In the genomic region with DNA sequence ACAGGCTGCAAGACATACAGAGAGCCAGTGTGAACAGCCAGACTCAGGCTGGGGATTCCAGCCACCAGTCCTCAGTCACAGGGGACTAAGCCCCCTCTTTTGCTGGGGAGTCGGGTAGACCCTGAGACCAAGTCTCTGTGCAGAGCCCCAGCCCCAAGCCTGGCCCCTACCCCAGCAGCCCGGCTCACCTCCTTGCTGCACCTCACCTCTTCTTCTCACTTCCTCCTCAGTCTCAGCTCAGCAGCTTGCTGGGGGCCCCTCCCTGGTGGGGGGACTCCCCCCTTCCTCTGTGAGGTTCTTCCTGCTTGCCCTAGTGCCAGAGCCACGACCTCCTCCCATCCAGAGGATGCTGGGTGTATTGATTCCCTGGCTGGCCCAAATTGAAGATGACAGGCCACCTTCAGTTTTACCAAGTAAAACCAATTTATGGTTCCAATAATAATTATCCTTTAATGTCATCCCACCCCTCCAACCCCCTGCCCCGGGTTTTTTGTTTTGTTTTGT, we compare ENCODE assay signal across 8 mouse cellular contexts. TPM values are rescaled to one million over a fixed set of nuclear protein-coding genes. Genes with fewer than 3 reads are reported as not detected.
DNase-seq lines count a peak whose midpoint lies in the region; ATAC-seq lines count a peak whose summit lies in the region.

A gene (minus strand): TSS at position 454 of the 504 bp plus-strand sequence.

- WGBS in heart, embryonic 10.5 days, result 57% methylated on average over 4 of the region's 4 CpGs
- WGBS in embryonic facial prominence, embryonic 15.5 days, result 50% methylated on average over 4 of the region's 4 CpGs
- WGBS in kidney, embryonic 16.5 days, result 34% methylated on average over 4 of the region's 4 CpGs
- 19% methylated on average over 4 of the region's 4 CpGs for WGBS in macrophage (ENCODE audit: missing documents)
- WGBS in stomach, embryonic 14.5 days, result 29% methylated on average over 4 of the region's 4 CpGs

- H3K27ac ChIP-seq in heart, embryonic 10.5 days, result peak within 1 kb of the TSS; percentile 99
- peak within 1 kb of the TSS; percentile 96 for H3K27ac ChIP-seq in embryonic facial prominence, embryonic 15.5 days (replicated peaks)
- H3K27ac ChIP-seq in kidney, embryonic 16.5 days (ENCODE audit: low read length), result peak within 1 kb of the TSS; percentile 97
- H3K27ac ChIP-seq in macrophage, result peak within 1 kb of the TSS; percentile 60
- H3K27ac ChIP-seq in stomach, embryonic 14.5 days (ENCODE audit: low read length), result peak within 1 kb of the TSS; percentile 96

- H3K27me3 ChIP-seq in heart, embryonic 10.5 days (ENCODE audit: insufficient read depth, poor library complexity, severe bottlenecking), result 0 out of 2 replicates have a peak, but pooled peaks cover 3% of the 10 kb centered on the region
- no peaks in the 10 kb centered on the region for H3K27me3 ChIP-seq in embryonic facial prominence, embryonic 15.5 days
- H3K27me3 ChIP-seq in kidney, embryonic 16.5 days (ENCODE audit: insufficient read depth, low read length), result no peaks in the 10 kb centered on the region
- no peaks in the 10 kb centered on the region for H3K27me3 ChIP-seq in stomach, embryonic 14.5 days (ENCODE audit: control insufficient read depth, insufficient read depth, low read length)

- peak within 1 kb of the TSS; percentile 83 for H3K4me3 ChIP-seq in heart, embryonic 10.5 days
- peak within 1 kb of the TSS; percentile 90 for H3K4me3 ChIP-seq in embryonic facial prominence, embryonic 15.5 days (replicated peaks)
- peak within 1 kb of the TSS; percentile 83 for H3K4me3 ChIP-seq in kidney, embryonic 16.5 days (ENCODE audit: low read length)
- H3K4me3 ChIP-seq in macrophage (ENCODE audit: inconsistent target), result peak within 1 kb of the TSS; percentile 99; the same call in 1 of the 2 replicates
- H3K4me3 ChIP-seq in stomach, embryonic 14.5 days (ENCODE audit: low read depth, low read length), result peak within 1 kb of the TSS; percentile 98

- H3K4me2 ChIP-seq in embryonic facial prominence, embryonic 15.5 days (replicated peaks), result peak within 1 kb of the TSS; percentile 81
- H3K4me2 ChIP-seq in kidney, embryonic 16.5 days (replicated peaks; ENCODE audit: low read depth, low read length), result peak within 1 kb of the TSS; percentile 91
- peak within 1 kb of the TSS; percentile 97 for H3K4me2 ChIP-seq in stomach, embryonic 14.5 days (replicated peaks; ENCODE audit: low read depth, low read length)

- H3K4me1 ChIP-seq in heart, embryonic 10.5 days, result peaks cover 50% of the 10 kb centered on the region
- H3K4me1 ChIP-seq in embryonic facial prominence, embryonic 15.5 days, result peaks cover 38% of the 10 kb centered on the region
- peaks cover 38% of the 10 kb centered on the region for H3K4me1 ChIP-seq in kidney, embryonic 16.5 days (ENCODE audit: insufficient read depth, low read length)
- peaks cover 13% of the 10 kb centered on the region for H3K4me1 ChIP-seq in stomach, embryonic 14.5 days (ENCODE audit: control insufficient read depth, insufficient read depth, low read length)

- no peak for DNase-seq in heart, embryonic 10.5 days (ENCODE audit: low spot score)
- DNase-seq in heart, postnatal 4 days, result no peak
- DNase-seq in right cerebral cortex, postnatal 14 days, result no peak
- no peak for DNase-seq in frontal cortex, postnatal 14 days (ENCODE audit: low spot score in 2 of 2)

- peaks cover 28% of the 10 kb centered on the region for H3K36me3 ChIP-seq in heart, embryonic 10.5 days
- H3K36me3 ChIP-seq in embryonic facial prominence, embryonic 15.5 days, result peaks cover 27% of the 10 kb centered on the region
- peaks cover 25% of the 10 kb centered on the region for H3K36me3 ChIP-seq in kidney, embryonic 16.5 days (ENCODE audit: insufficient read depth, low read length)
- H3K36me3 ChIP-seq in macrophage (ENCODE audit: inconsistent target), result peaks cover 26% of the 10 kb centered on the region
- peaks cover 30% of the 10 kb centered on the region for H3K36me3 ChIP-seq in stomach, embryonic 14.5 days (ENCODE audit: control insufficient read depth, insufficient read depth, low read length)

- no peak for ATAC-seq in embryonic facial prominence, embryonic 15.5 days (ENCODE audit: insufficient number of reproducible peaks, low FRiP score, low TSS enrichment, low read depth)
- ATAC-seq in kidney, embryonic 16.5 days (ENCODE audit: low FRiP score, low TSS enrichment), result no peak; the same call in 1 of the 2 replicates
- no peak for ATAC-seq in stomach, embryonic 14.5 days (ENCODE audit: insufficient number of reproducible peaks, insufficient read depth, low FRiP score, low read depth)

- peaks cover 32% of the 10 kb centered on the region for H3K79me2 ChIP-seq in macrophage (ENCODE audit: inconsistent target)

- peak within 1 kb of the TSS; percentile 97 for H3K9ac ChIP-seq in embryonic facial prominence, embryonic 15.5 days
- H3K9ac ChIP-seq in kidney, embryonic 16.5 days (replicated peaks; ENCODE audit: low read length), result peak within 1 kb of the TSS; percentile 96
- H3K9ac ChIP-seq in stomach, embryonic 14.5 days (replicated peaks; ENCODE audit: low read depth, low read length), result peak within 1 kb of the TSS; percentile 92

- H3K9me3 ChIP-seq in heart, embryonic 10.5 days, result no peaks in the 10 kb centered on the region
- no peaks in the 10 kb centered on the region for H3K9me3 ChIP-seq in embryonic facial prominence, embryonic 15.5 days (replicated peaks)
- H3K9me3 ChIP-seq in kidney, embryonic 16.5 days (ENCODE audit: low read length), result no peaks in the 10 kb centered on the region
- H3K9me3 ChIP-seq in stomach, embryonic 14.5 days (ENCODE audit: control insufficient read depth, low read depth, low read length), result no peaks in the 10 kb centered on the region

RNA-seq across cellular contexts. Expression of the gene that starts here (rescaled TPM):
- 0.94 and 1.5 TPM in 2 replicates for polyA plus RNA-seq in heart, embryonic 10.5 days (2016; fragmentation: Nextera tagmentation; extraction: Ambion mirVana)
- 1 to 10 TPM; 2.0 to 2.1 TPM for total RNA-seq in heart, postnatal 4 days (2021)
- polyA plus RNA-seq in embryonic facial prominence, embryonic 15.5 days (2015; fragmentation: Nextera tagmentation; extraction: Ambion mirVana), result 3.6 and 5.1 TPM in 2 replicates
- polyA plus RNA-seq in kidney, embryonic 16.5 days (2015; fragmentation: Nextera tagmentation; extraction: Ambion mirVana), result 2.5 and 3.1 TPM in 2 replicates
- 1 to 10 TPM in 17 of 26 experiments, under 1 TPM in 8, not detected in 1; 0.29 to 2.9 (median 1.2) TPM for total RNA-seq in macrophage (2018; cell fraction: chromatin; rRNA removed)
- under 1 TPM in 20 of 26 experiments, not detected in 6; 0.09 to 0.78 (median 0.29) TPM for total RNA-seq in macrophage (2018; cell fraction: cytosol; rRNA removed)
- 1 to 10 TPM in 11 of 26 experiments, under 1 TPM in 13, not detected in 2; 0.29 to 2.9 (median 0.95) TPM for total RNA-seq in macrophage (2018; cell fraction: nucleus; rRNA removed)
- 0.25 to 0.60 TPM (median 0.41 TPM) in 3 replicates for polyA plus RNA-seq in macrophage (2018)
- 1.5 and 2.5 TPM in 2 replicates for polyA plus RNA-seq in stomach, embryonic 14.5 days (2014; fragmentation: Nextera tagmentation; extraction: Ambion mirVana)
